Mouse (Mus musculus): ENCODE measurements around the gene Klrc1. TPM values are rescaled to one million over a fixed set of nuclear protein-coding genes. Genes with fewer than 3 reads are reported as not detected.
"Not testable (repeated sequence)": the region's sequence is repeated elsewhere in the genome, so short reads cannot be mapped to it uniquely, and the experiment has no call there.

The Klrc1 gene
- total and polyA plus RNA-seq, 2 experiments from 2014 or later = not detected

DNA sequence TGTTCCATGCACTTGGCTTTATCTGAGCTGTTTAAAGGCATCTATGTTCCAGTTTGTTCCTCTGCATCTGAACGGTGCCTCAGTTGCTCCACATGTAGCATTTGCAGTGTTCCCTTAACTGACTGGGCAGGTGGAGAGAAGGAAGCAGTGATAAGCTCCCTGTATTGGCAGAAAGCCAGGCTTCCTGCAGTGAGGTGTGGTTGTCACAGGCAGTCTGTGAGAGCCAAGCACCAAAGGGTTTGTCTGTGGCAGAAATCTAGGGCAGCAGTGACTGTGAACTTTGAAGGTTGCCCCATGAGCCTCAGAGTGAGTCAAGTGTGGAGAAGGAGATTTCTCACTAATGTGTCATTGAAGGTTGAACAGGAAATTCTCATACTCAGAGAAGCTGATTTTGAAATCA is 1.6 kb upstream of the Klrc1 start:
- no peak overlapping the region for H3K4me2 ChIP-seq (ENCODE audit: low read depth, low read length)
- no peaks in the 10 kb centered on the region for H3K4me1 ChIP-seq (ENCODE audit: control insufficient read depth, insufficient read depth)
- H3K27ac ChIP-seq (ENCODE audit: low read depth) = no peak overlapping the region
- no peaks in the 10 kb centered on the region for H3K27me3 ChIP-seq (ENCODE audit: control insufficient read depth, insufficient read depth, low read length)
- no peak for TF ChIP-seq EP300 (IDR thresholded peaks at IDR 0.05; ENCODE audit: low read depth)
- no peak for TF ChIP-seq CTCF (IDR thresholded peaks at IDR 0.05; ENCODE audit: low read depth)
- H3K9me3 ChIP-seq (replicated peaks; ENCODE audit: control insufficient read depth, low read length) = 0 out of 2 replicates have a peak, but pooled peaks cover 2% of the 10 kb centered on the region
- WGBS = 29% methylated on average over 1 of the region's 1 CpGs
- no peak overlapping the region for H3K9ac ChIP-seq (replicated peaks; ENCODE audit: low read depth, low read length)
- DNase-seq (ENCODE audit: low spot score) (no peak), ATAC-seq (ENCODE audit: insufficient read depth, low read depth) (no peak)
- H3K36me3 ChIP-seq (replicated peaks; ENCODE audit: control insufficient read depth, insufficient read depth, low read length) = no peaks in the 10 kb centered on the region
- no peak overlapping the region for H3K4me3 ChIP-seq (ENCODE audit: low read depth, low read length)

DNA sequence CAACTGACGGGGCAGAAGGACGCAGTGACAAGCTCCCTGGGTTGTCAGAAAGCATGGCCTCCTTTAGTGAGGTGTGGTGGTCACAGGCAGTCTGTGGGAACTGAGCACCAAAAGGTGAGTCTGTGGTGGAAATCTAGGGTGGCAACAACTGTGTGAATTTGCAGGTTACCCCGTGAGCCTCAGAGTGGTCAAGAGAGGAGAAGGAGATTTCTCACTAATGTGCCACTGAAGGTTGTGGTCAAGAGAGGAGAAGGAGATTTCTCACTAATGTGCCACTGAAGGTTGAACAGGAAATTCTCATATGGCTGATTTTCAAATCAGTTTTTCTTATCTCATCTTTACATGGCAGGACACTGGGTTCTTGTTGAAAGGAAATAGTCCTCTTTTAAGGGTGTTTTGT is 17.5 kb downstream of the Klrc1 start:
- no CpG with 5 or more reads among the region's 3 CpGs for WGBS
- H3K27ac ChIP-seq (ENCODE audit: low read depth); H3K4me3 ChIP-seq (ENCODE audit: low read depth, low read length); ATAC-seq (ENCODE audit: insufficient read depth, low read depth); H3K9me3 ChIP-seq (replicated peaks; ENCODE audit: control insufficient read depth, low read length); H3K36me3 ChIP-seq (replicated peaks; ENCODE audit: control insufficient read depth, insufficient read depth, low read length); H3K9ac ChIP-seq (replicated peaks; ENCODE audit: low read depth, low read length); H3K4me1 ChIP-seq (ENCODE audit: control insufficient read depth, insufficient read depth); H3K27me3 ChIP-seq (ENCODE audit: control insufficient read depth, insufficient read depth, low read length); H3K4me2 ChIP-seq (ENCODE audit: low read depth, low read length); DNase-seq (ENCODE audit: low spot score): not testable (repeated sequence)

DNA sequence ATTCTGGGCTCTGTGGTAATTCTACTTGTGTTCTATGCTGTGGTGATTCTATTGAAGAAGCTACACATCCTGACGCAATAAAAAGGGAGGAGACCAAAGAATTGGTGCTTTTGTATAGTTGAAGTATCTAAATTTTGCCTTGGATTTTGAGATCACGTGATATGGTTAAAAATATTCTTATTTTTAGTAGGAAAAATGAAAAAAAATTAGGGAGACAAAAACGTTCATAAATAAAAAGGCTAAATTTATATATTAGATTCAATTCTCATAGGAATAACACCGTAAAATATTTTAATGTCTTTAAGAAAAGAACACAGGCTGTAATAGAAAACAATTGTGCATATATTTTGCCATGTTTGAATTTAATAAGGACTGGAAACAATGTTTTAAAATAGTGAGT is 18.2 kb downstream of the Klrc1 start, which contains the start of gene Klrc2:
Gene Klrc2 (minus strand): TSS at position 101 of the 400 bp plus-strand sequence.
- 61% methylated on average over 4 of the region's 4 CpGs for WGBS
- not testable (repeated sequence) for DNase-seq (ENCODE audit: low spot score); H3K27me3 ChIP-seq (ENCODE audit: control insufficient read depth, insufficient read depth, low read length); H3K4me1 ChIP-seq (ENCODE audit: control insufficient read depth, insufficient read depth); H3K9ac ChIP-seq (replicated peaks; ENCODE audit: low read depth, low read length); H3K9me3 ChIP-seq (replicated peaks; ENCODE audit: control insufficient read depth, low read length); H3K27ac ChIP-seq (ENCODE audit: low read depth); ATAC-seq (ENCODE audit: insufficient read depth, low read depth); H3K4me2 ChIP-seq (ENCODE audit: low read depth, low read length); H3K4me3 ChIP-seq (ENCODE audit: low read depth, low read length); H3K36me3 ChIP-seq (replicated peaks; ENCODE audit: control insufficient read depth, insufficient read depth, low read length)

DNA sequence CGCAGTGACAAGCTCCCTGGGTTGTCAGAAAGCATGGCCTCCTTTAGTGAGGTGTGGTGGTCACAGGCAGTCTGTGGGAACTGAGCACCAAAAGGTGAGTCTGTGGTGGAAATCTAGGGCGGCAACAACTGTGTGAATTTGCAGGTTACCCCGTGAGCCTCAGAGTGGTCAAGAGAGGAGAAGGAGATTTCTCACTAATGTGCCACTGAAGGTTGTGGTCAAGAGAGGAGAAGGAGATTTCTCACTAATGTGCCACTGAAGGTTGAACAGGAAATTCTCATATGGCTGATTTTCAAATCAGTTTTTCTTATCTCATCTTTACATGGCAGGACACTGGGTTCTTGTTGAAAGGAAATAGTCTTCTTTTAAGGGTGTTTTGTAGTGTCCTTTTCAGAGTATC is 34.7 kb downstream of the Klrc1 start:
- not testable (repeated sequence) for H3K9ac ChIP-seq (replicated peaks; ENCODE audit: low read depth, low read length); H3K4me2 ChIP-seq (ENCODE audit: low read depth, low read length); H3K9me3 ChIP-seq (replicated peaks; ENCODE audit: control insufficient read depth, low read length); DNase-seq (ENCODE audit: low spot score); ATAC-seq (ENCODE audit: insufficient read depth, low read depth); H3K36me3 ChIP-seq (replicated peaks; ENCODE audit: control insufficient read depth, insufficient read depth, low read length); H3K4me1 ChIP-seq (ENCODE audit: control insufficient read depth, insufficient read depth); H3K4me3 ChIP-seq (ENCODE audit: low read depth, low read length); H3K27ac ChIP-seq (ENCODE audit: low read depth); H3K27me3 ChIP-seq (ENCODE audit: control insufficient read depth, insufficient read depth, low read length)
- WGBS = 38% methylated on average over 1 of the region's 3 CpGs

DNA sequence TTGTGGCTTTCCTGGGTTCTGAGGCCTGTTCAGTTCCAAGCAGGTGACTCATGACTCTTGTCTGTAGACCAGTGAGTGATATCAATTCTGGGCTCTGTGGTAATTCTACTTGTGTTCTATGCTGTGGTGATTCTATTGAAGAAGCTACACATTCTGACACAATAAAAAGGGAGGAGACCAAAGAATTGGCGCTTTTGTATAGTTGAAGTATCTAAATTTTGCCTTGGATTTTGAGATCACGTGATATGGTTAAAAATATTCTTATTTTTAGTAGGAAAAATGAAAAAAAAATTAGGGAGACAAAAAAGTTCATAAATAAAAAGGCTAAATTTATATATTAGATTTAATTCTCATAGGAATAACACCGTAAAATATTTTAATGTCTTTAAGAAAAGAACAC is 35.5 kb downstream of the Klrc1 start, which contains the start of gene Klrc3:
Gene Klrc3 (minus strand): TSS at position 101 of the 400 bp plus-strand sequence.
- not testable (repeated sequence) for H3K9me3 ChIP-seq (replicated peaks; ENCODE audit: control insufficient read depth, low read length); H3K27ac ChIP-seq (ENCODE audit: low read depth); H3K27me3 ChIP-seq (ENCODE audit: control insufficient read depth, insufficient read depth, low read length); H3K4me3 ChIP-seq (ENCODE audit: low read depth, low read length); H3K4me2 ChIP-seq (ENCODE audit: low read depth, low read length); ATAC-seq (ENCODE audit: insufficient read depth, low read depth); DNase-seq (ENCODE audit: low spot score); H3K9ac ChIP-seq (replicated peaks; ENCODE audit: low read depth, low read length); H3K4me1 ChIP-seq (ENCODE audit: control insufficient read depth, insufficient read depth); H3K36me3 ChIP-seq (replicated peaks; ENCODE audit: control insufficient read depth, insufficient read depth, low read length)
- WGBS = 70% methylated on average over 3 of the region's 3 CpGs

DNA sequence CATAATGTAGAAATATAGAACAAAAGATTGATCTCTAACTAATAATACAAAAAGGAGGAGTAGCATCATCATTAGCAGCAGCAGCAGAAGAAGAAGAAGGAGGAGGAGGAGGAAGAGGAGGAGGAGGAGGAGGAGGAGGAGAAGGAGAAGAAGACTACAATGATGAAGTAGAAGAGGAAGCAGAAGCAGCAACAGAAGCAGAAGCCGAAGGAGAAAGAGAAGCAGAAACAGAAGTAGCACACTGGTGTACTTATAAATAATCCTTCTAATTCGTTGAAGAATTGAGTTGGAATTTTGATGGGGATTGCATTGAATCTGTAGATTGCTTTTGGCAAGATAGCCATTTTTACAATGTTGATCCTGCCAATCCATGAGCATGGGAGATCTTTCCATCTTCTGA is 47.7 kb downstream of the Klrc1 start:
- DNase-seq (ENCODE audit: low spot score); H3K27me3 ChIP-seq (ENCODE audit: control insufficient read depth, insufficient read depth, low read length); H3K36me3 ChIP-seq (replicated peaks; ENCODE audit: control insufficient read depth, insufficient read depth, low read length); H3K9me3 ChIP-seq (replicated peaks; ENCODE audit: control insufficient read depth, low read length); H3K4me3 ChIP-seq (ENCODE audit: low read depth, low read length); H3K4me1 ChIP-seq (ENCODE audit: control insufficient read depth, insufficient read depth); ATAC-seq (ENCODE audit: insufficient read depth, low read depth); H3K27ac ChIP-seq (ENCODE audit: low read depth); H3K9ac ChIP-seq (replicated peaks; ENCODE audit: low read depth, low read length); H3K4me2 ChIP-seq (ENCODE audit: low read depth, low read length): not testable (repeated sequence)
- WGBS = 63% methylated on average over 2 of the region's 2 CpGs

Measured in heart, postnatal 0 days (tissue).